Mouse (Mus musculus) heart, postnatal 0 days (tissue): ENCODE measurements around the gene Moap1.

Experiments used
- CTCF ChIP-seq: IDR thresholded peaks from 2 replicates; pipeline ENCODE4 v1.5.1; 2016; ENCODE audit warnings: antibody characterized with exemption, control low read depth, low read depth
- EP300 ChIP-seq: IDR thresholded peaks from 2 replicates; pipeline ENCODE4 v1.6.1; 2016; ENCODE audit warnings: antibody characterized with exemption, low read depth

GRCm38 (mm10) chr12:102710851-102711375, 32.5 kb downstream of the Moap1 start:
- no peak for TF ChIP-seq CTCF
- no peak for TF ChIP-seq EP300
